Mouse (Mus musculus): ENCODE measurements around the gene Rab11fip5.

DNA sequence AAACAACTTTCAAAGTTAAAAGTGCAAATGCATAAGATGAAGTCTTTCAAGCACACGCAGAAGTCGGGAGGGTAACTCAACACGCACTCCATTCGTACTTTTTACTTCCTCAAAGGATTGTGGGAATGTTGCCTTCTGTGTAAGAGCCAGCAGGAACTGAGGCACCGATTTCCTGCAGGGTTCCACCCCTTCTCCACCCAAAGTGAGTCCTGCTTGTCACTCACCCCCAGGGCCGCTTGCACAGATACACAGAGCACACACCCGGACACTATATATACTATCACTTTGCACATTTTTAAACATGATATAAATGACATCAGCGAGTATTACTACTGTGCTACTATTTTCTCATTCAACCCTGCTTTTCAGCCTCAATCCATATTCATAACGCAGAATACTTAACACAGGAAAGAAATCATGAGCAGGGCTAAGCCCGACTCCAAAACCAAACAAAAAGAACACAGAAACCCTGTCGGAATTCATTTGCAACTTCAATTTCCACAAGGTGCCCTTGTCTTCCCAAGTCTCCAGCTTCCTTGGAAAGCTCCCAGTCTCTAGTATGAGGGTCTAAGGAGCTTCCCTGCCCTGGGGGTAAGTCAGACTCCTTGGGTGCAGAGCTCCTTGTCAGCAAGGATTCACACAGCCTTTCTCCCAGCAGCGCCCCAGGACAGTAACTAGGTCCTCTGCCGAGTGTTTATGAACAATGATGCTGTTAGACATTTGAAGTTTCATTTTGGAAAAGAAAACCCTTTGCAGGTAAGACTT is 88.0 kb downstream of the Rab11fip5 start:
- no peak for TF ChIP-seq SRF (IDR thresholded peaks at IDR 0.05; ENCODE audit: control insufficient read depth, insufficient read length, low read depth)
- no peak for TF ChIP-seq POLR2A (IDR thresholded peaks at IDR 0.05; ENCODE audit: insufficient read length, low read depth)
- no peak for TF ChIP-seq E2F4 (IDR thresholded peaks at IDR 0.05; ENCODE audit: insufficient read depth)
- TF ChIP-seq MYOG (IDR thresholded peaks at IDR 0.05; ENCODE audit: control insufficient read depth in 1 of 3, insufficient read depth in 1 of 3, insufficient read length in 2 of 3, low read depth in 2 of 3) = no peak
- TF ChIP-seq MAX (IDR thresholded peaks at IDR 0.05; ENCODE audit: low read depth) = no peak
- TF ChIP-seq CEBPB (IDR thresholded peaks at IDR 0.05; ENCODE audit: insufficient read depth, poor library complexity, severe bottlenecking) = no peak
- TF ChIP-seq USF1 (IDR thresholded peaks at IDR 0.05; ENCODE audit: low read depth) = no peak
- no peak for TF ChIP-seq MYOD1 (IDR thresholded peaks at IDR 0.05; ENCODE audit: control insufficient read depth in 1 of 3, insufficient read length in 2 of 3, low read depth in 2 of 3)
- no peak for TF ChIP-seq REST (IDR thresholded peaks at IDR 0.05; ENCODE audit: insufficient read depth, insufficient read length)
- no peak for TF ChIP-seq POLR2AphosphoS2 (IDR thresholded peaks at IDR 0.05; ENCODE audit: insufficient read length, low read depth)
- no peak for TF ChIP-seq TCF12 (IDR thresholded peaks at IDR 0.05; ENCODE audit: insufficient read depth, poor library complexity, severe bottlenecking)

Measured in myocyte (in vitro differentiated cells).